Mouse (Mus musculus) testis, adult 2 months (tissue): Measurements from ENCODE around the gene Syt2. TPM values are rescaled to one million over a fixed set of nuclear protein-coding genes. Genes with fewer than 3 reads are reported as not detected.
A peak's percentile ranks its signal among the peaks of the same experiment; 100 is the strongest.

ENCODE experiments used
- H3K27ac ChIP-seq: fragments of 200-500 bp; 2 replicates; pipeline ENCODE4 v1.5.1; 2012; ENCODE audit warnings: low read depth, low read length; ENCODE audit not compliant: control insufficient read depth, insufficient read depth
- H3K27me3 ChIP-seq: fragments of 200-500 bp; 2 replicates; pipeline ENCODE4 v1.6.1; 2012; ENCODE audit warnings: mild to moderate bottlenecking, low read length, moderate library complexity; ENCODE audit not compliant: control insufficient read depth, insufficient read depth
- H3K36me3 ChIP-seq: fragments of 200-500 bp; 2 replicates; pipeline ENCODE4 v1.6.1; 2012; ENCODE audit warnings: mild to moderate bottlenecking, low read length; ENCODE audit not compliant: control insufficient read depth, insufficient read depth
- H3K4me1 ChIP-seq: fragments of 200-500 bp; 2 replicates; pipeline ENCODE4 v1.6.1; 2012; ENCODE audit warnings: low read length; ENCODE audit not compliant: control insufficient read depth, insufficient read depth
- H3K4me3 ChIP-seq: fragments of 200-500 bp; 2 replicates; pipeline ENCODE4 v1.5.1; 2012; ENCODE audit warnings: low read depth, mild to moderate bottlenecking, low read length, moderate library complexity, mixed read lengths; ENCODE audit not compliant: control insufficient read depth
- CTCF ChIP-seq: fragments of 200-500 bp; IDR thresholded peaks from 2 replicates; pipeline ENCODE4 v1.5.1; 2012; ENCODE audit warnings: low read depth, mild to moderate bottlenecking, inconsistent platforms, low read length, moderate library complexity; ENCODE audit not compliant: control insufficient read depth, insufficient read depth, insufficient replicate concordance
- POLR2A ChIP-seq: fragments of 200-500 bp; IDR thresholded peaks from 2 replicates; pipeline ENCODE4 v1.6.1; 2012; ENCODE audit warnings: low read depth, mild to moderate bottlenecking, inconsistent platforms, low read length, moderate library complexity; ENCODE audit not compliant: control insufficient read depth
- polyA plus RNA-seq: library from polyadenylated mRNA; depleted of rRNA; stranded (reverse); fragments of >200 nt; gene quantifications from 2 replicates; pipeline ENCODE4 v1.2.3, GENCODE M21; 2012

Gene Syt2
- polyA plus RNA-seq, 1 experiment: 0.14 TPM

- no peaks in the 10 kb centered on the region for H3K4me1 ChIP-seq
- no peak overlapping the region for H3K27ac ChIP-seq
- TF ChIP-seq POLR2A (no peak), CTCF (no peak)
- H3K36me3 ChIP-seq: no peaks in the 10 kb centered on the region
- H3K4me3 ChIP-seq: no peak overlapping the region
- H3K27me3 ChIP-seq: no peaks in the 10 kb centered on the region
Observed at GRCm38 (mm10) chr1:134741946-134742661, 95.6 kb downstream of the Syt2 start.

- no peak overlapping the region for H3K4me3 ChIP-seq
- no peaks in the 10 kb centered on the region for H3K36me3 ChIP-seq
Observed at GRCm38 (mm10) chr1:134745648-134746047, 99.2 kb downstream of the Syt2 start.

GRCm38 (mm10) chr1:134747236-134748174, 101.0 kb downstream of the Syt2 start:
- Histone ChIP-seq H3K27me3 (no peaks in the 10 kb centered on the region), H3K4me3 (no peak overlapping the region; the same call in 1 of the 2 replicates), H3K27ac (no peak overlapping the region), H3K4me1 (peaks cover 8% of the 10 kb centered on the region), H3K36me3 (no peaks in the 10 kb centered on the region)
- no peak for TF ChIP-seq CTCF
- TF ChIP-seq POLR2A: no peak

More at GRCm38 (mm10) chr1:134745648-134746047, 99.2 kb downstream of the Syt2 start:
- peaks cover 4% of the 10 kb centered on the region for H3K4me1 ChIP-seq
- H3K27ac ChIP-seq: no peak overlapping the region
- no peaks in the 10 kb centered on the region for H3K27me3 ChIP-seq
- TF ChIP-seq CTCF: peak; percentile 48; the same call in 1 of the 2 replicates
- no peak for TF ChIP-seq POLR2A

- H3K36me3 ChIP-seq: no peaks in the 10 kb centered on the region
- H3K4me3 ChIP-seq: no peak overlapping the region
- peaks cover 17% of the 10 kb centered on the region for H3K4me1 ChIP-seq
- no peak overlapping the region for H3K27ac ChIP-seq
- TF ChIP-seq POLR2A: no peak
- no peak for TF ChIP-seq CTCF
- H3K27me3 ChIP-seq: no peaks in the 10 kb centered on the region
Observed at GRCm38 (mm10) chr1:134749889-134750288, 103.4 kb downstream of the Syt2 start.

GRCm38 (mm10) chr1:134752447-134752846, 106.0 kb downstream of the Syt2 start:
- H3K27me3 ChIP-seq: no peaks in the 10 kb centered on the region
- H3K27ac ChIP-seq: no peak overlapping the region; the same call in 1 of the 2 replicates
- H3K36me3 ChIP-seq: no peaks in the 10 kb centered on the region
- TF ChIP-seq POLR2A (no peak), CTCF (no peak)
- H3K4me3 ChIP-seq: no peak overlapping the region
- H3K4me1 ChIP-seq: peaks cover 15% of the 10 kb centered on the region

- no peaks in the 10 kb centered on the region for H3K36me3 ChIP-seq
- no peaks in the 10 kb centered on the region for H3K27me3 ChIP-seq
- H3K4me3 ChIP-seq: no peak overlapping the region
- H3K27ac ChIP-seq: no peak overlapping the region
- TF ChIP-seq CTCF (no peak), POLR2A (no peak)
- H3K4me1 ChIP-seq: peaks cover 12% of the 10 kb centered on the region
Observed at GRCm38 (mm10) chr1:134753751-134754630, 107.5 kb downstream of the Syt2 start.

GRCm38 (mm10) chr1:134754818-134755217, 108.3 kb downstream of the Syt2 start:
- H3K4me1 ChIP-seq: peaks cover 12% of the 10 kb centered on the region
- H3K4me3 ChIP-seq: no peak overlapping the region
- H3K27me3 ChIP-seq: no peaks in the 10 kb centered on the region
- no peaks in the 10 kb centered on the region for H3K36me3 ChIP-seq
- TF ChIP-seq POLR2A (no peak), CTCF (no peak)
- H3K27ac ChIP-seq: no peak overlapping the region
